Mouse (Mus musculus) midbrain, postnatal 0 days (tissue): ENCODE measurements around the gene Cog1. TPM values are rescaled to one million over a fixed set of nuclear protein-coding genes. Genes with fewer than 3 reads are reported as not detected.

ENCODE experiments used
- ATAC-seq: fragments of 200-750 bp; cut with Nextera tagmentation; 2 replicates; pipeline ENCODE4 v1.8.0; 2017; ENCODE audit warnings: moderate number of reproducible peaks, mild to moderate bottlenecking, moderate TSS enrichment, moderate library complexity; ENCODE audit not compliant: low FRiP score
- DNase-seq: peaks from one replicate; pipeline ENCODE4 v3.0.0-alpha.2; 2015; ENCODE audit warnings: low spot score
- H3K27ac ChIP-seq: fragments of 300-500 bp; sonication (generic); 2 replicates; pipeline ENCODE4 v1.5.1; 2014; ENCODE audit warnings: low read depth, mild to moderate bottlenecking, low read length, mixed read lengths
- H3K27me3 ChIP-seq: fragments of 300-500 bp; sonication (generic); 2 replicates; pipeline ENCODE4 v1.6.1; 2014; ENCODE audit warnings: low read length, control low read depth, mixed read lengths; ENCODE audit not compliant: insufficient read depth
- H3K36me3 ChIP-seq: fragments of 300-500 bp; sonication (generic); 2 replicates; pipeline ENCODE4 v1.6.1; 2014; ENCODE audit warnings: low read length, control low read depth, mixed read lengths; ENCODE audit not compliant: insufficient read depth
- H3K4me1 ChIP-seq: fragments of 300-500 bp; sonication (generic); 2 replicates; pipeline ENCODE4 v1.6.1; 2014; ENCODE audit warnings: mild to moderate bottlenecking, control low read depth, antibody characterized with exemption, low read length, mixed read lengths; ENCODE audit not compliant: insufficient read depth
- H3K4me2 ChIP-seq: fragments of 300-500 bp; sonication (generic); 2 replicates; pipeline ENCODE4 v1.6.1; 2014; ENCODE audit warnings: low read depth, mild to moderate bottlenecking, low read length, mixed read lengths; ENCODE audit not compliant: poor library complexity, severe bottlenecking
- H3K4me3 ChIP-seq: fragments of 300-500 bp; sonication (generic); 2 replicates; pipeline ENCODE4 v1.5.1; 2014; ENCODE audit warnings: low read depth, mild to moderate bottlenecking, low read length, moderate library complexity
- H3K9ac ChIP-seq: fragments of 300-500 bp; sonication (generic); replicated peaks from 2 replicates; pipeline ENCODE4 v1.6.1; 2014; ENCODE audit warnings: mild to moderate bottlenecking, low read length, moderate library complexity, mixed read lengths; ENCODE audit not compliant: poor library complexity, severe bottlenecking
- H3K9me3 ChIP-seq: fragments of 300-500 bp; sonication (generic); 2 replicates; pipeline ENCODE4 v1.6.1; 2016; ENCODE audit warnings: low read length, control low read depth
- CTCF ChIP-seq: IDR thresholded peaks from 2 replicates; pipeline ENCODE4 v1.5.1; 2016; ENCODE audit warnings: antibody characterized with exemption, mild to moderate bottlenecking
- WGBS: fragments of 180-500 bp; shearing (Covaris S2); extraction: QIAGEN DNeasy Blood & Tissue Kit; methylation state at CpG from one replicate; pipeline ENCODE4 v1.1.7; 2014; 5-methylcytosine and 5-hydroxymethylcytosine counted together
- polyA plus RNA-seq: library from polyadenylated mRNA; unstranded; fragments of >200 nt; fragmentation: Nextera tagmentation; extraction: Ambion mirVana; gene quantifications from 2 replicates; pipeline ENCODE4 v1.2.1, GENCODE M21; 2015
- total RNA-seq: library from RNA; depleted of rRNA; stranded (reverse); fragments of >200 nt; gene quantifications from 2 replicates; pipeline ENCODE4 v1.2.3, GENCODE M21; 2014

The Cog1 gene
- total and polyA plus RNA-seq, 2 experiments from 2014 or later: 28.3 to 55.8 TPM

DNA sequence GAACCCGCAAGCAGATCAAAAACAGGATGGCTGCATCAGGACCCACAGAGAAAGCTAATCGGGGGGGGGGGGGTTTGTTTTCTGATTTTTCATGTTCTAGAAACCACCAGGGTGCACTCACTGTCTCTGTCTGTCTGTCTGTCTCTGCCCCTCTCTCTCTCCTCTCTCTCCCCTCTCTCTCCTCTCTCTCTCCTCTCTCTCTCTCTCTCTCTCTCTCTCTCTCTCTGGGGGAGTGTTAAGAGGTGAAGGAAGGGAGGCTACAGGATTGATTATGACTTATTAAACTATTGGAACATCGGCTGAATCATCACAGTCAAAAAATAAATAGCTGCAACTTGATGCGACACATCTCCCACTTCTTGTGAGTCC is 30.7 kb upstream of the Cog1 start:
- Histone ChIP-seq H3K27ac (no peak overlapping the region), H3K4me1 (peaks cover 3% of the 10 kb centered on the region; the same call in 1 of the 2 replicates), H3K9me3 (no peaks in the 10 kb centered on the region), H3K36me3 (no peaks in the 10 kb centered on the region), H3K4me2 (peak overlapping the region; percentile 93), H3K27me3 (peaks cover 5% of the 10 kb centered on the region; the same call in 1 of the 2 replicates), H3K4me3 (peak overlapping the region; percentile 56), H3K9ac (peak overlapping the region; percentile 62; the same call in 1 of the 2 replicates)
- TF ChIP-seq CTCF: no peak
- no peak for DNase-seq
- no peak for ATAC-seq
- 37% methylated on average over 4 of the region's 4 CpGs for WGBS

DNA sequence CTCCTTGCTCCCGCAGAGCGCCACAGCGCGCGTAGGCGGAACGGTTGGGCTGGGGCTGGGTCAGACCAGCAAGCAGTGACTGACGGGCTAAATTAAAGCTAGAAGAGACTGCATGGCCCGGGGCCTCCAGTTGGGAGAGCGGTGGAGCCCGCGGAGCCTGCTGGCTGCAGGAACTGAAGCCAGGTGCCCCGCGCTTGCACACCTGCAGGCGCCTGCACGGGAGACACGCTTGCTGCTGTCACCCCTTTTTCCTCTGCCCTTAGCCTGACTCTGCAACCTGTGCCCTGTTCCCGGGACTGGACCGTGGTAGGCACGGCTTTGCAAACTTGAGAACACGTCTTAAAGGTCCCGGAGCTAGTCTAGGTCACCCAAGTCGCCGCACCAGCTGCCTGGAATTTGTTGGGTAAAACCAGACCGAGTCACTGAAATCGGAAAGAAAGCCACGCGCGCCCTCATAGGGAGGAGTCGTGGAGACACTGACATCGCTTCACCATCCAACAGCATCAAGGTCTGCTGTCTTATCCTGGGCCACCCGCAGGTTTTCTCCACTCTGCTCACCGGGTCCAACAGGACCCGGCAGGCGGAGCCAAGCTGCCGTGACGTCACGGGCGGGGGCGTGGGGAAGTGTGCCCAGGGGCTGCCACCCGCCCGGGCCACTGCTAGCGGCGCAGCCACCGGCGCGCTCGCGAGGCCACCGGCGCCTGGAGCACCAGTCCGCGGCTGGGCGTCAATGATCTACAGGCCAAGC is 30.1 kb upstream of the Cog1 start, which contains the start of gene Sstr2:
Gene Sstr2, plus strand, starts transcription at position 671 of the 748 bp plus-strand sequence.
- WGBS: under 1% methylated on average over 54 of the region's 54 CpGs
- peaks cover 5% of the 10 kb centered on the region; the same call in 1 of the 2 replicates for H3K27me3 ChIP-seq
- peak; percentile 85 for DNase-seq

DNA sequence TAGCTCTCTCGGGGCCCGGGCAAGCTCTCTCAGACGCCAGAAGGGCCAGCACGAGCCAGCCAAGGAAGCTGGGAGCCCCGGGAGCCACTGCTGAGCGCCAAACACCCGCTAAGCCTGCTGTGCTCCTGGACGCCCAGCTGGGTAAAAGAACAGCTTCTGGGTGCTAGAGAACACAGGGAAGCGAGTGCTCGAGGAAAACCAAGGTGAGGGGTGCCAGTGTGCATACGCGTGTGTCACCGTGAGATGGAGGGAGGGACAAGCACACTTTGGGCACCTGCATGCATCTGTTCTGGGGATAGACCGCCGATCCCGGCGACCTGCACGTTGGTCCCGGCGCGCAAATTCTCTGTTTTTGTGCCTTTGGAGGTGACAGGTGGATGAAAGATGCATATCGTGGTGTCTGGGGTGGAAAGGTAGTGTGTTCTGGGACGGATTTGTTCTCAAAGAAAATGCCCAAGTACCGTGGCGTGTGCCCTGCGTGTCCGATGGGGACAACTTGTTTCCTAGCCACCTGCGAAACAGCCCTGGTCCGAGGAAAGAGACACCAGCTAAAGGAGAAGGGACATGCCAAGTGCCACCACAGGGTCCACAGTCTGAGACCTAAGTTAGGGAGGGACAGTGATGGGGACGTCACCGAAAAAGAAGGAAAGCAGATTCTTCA is 29.4 kb upstream of the Cog1 start:
- peak overlapping the region; percentile 62 for H3K9ac ChIP-seq
- ATAC-seq (peak; percentile 4; the same call in 1 of the 2 replicates), DNase-seq (no peak)
- no peaks in the 10 kb centered on the region for H3K9me3 ChIP-seq
- peak overlapping the region; percentile 93 for H3K4me2 ChIP-seq
- H3K4me3 ChIP-seq: peak overlapping the region; percentile 56
- no peak overlapping the region for H3K27ac ChIP-seq
- H3K27me3 ChIP-seq: peaks cover 5% of the 10 kb centered on the region; the same call in 1 of the 2 replicates
- under 1% methylated on average over 29 of the region's 31 CpGs for WGBS
- H3K4me1 ChIP-seq: peaks cover 3% of the 10 kb centered on the region; the same call in 1 of the 2 replicates
- no peak for TF ChIP-seq CTCF
- peaks cover 3% of the 10 kb centered on the region; the same call in 1 of the 2 replicates for H3K36me3 ChIP-seq

More for the DNA sequence above, 30.1 kb upstream of the Cog1 start, which contains the start of gene Sstr2:
- TF ChIP-seq CTCF: no peak; the same call in 1 of the 2 replicates
- Histone ChIP-seq H3K4me1 (peaks cover 3% of the 10 kb centered on the region; the same call in 1 of the 2 replicates), H3K4me2 (peak within 1 kb of the TSS; percentile 93), H3K4me3 (peak within 1 kb of the TSS; percentile 56), H3K36me3 (no peaks in the 10 kb centered on the region), H3K9ac (peak within 1 kb of the TSS; percentile 62), H3K9me3 (no peaks in the 10 kb centered on the region), H3K27ac (no peak within 1 kb of the TSS)
- peak; percentile 74 for ATAC-seq

DNA sequence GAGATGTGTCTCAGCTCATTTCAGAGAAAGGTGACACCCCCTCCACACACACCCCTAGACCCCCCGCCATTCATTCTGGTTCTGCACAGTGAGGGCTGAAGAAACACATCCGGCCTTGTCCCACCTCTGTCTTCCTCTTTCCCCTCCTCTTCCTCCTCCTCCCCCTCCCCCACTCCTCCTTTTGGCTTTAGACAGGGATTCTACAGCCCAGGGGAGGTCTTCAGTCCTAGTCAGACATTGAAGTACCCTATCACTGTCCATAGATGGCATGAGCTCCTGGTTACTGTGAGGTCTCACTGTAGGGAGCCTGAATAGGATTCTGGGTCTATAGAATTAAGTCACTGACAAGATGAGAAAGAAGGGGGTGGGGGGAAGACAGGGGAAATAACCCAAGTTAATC is 28.0 kb upstream of the Cog1 start:
- H3K4me3 ChIP-seq: peak overlapping the region; percentile 56; the same call in 1 of the 2 replicates
- H3K9ac ChIP-seq: no peak overlapping the region
- 47% methylated on average over 2 of the region's 2 CpGs for WGBS
- peaks cover 7% of the 10 kb centered on the region for H3K36me3 ChIP-seq
- H3K4me1 ChIP-seq: peaks cover 3% of the 10 kb centered on the region; the same call in 1 of the 2 replicates
- H3K27me3 ChIP-seq: peaks cover 5% of the 10 kb centered on the region; the same call in 1 of the 2 replicates
- TF ChIP-seq CTCF: no peak; the same call in 1 of the 2 replicates
- no peak overlapping the region for H3K27ac ChIP-seq
- peak overlapping the region; percentile 93 for H3K4me2 ChIP-seq
- ATAC-seq (no peak), DNase-seq (peak; percentile 34)
- no peaks in the 10 kb centered on the region for H3K9me3 ChIP-seq

DNA sequence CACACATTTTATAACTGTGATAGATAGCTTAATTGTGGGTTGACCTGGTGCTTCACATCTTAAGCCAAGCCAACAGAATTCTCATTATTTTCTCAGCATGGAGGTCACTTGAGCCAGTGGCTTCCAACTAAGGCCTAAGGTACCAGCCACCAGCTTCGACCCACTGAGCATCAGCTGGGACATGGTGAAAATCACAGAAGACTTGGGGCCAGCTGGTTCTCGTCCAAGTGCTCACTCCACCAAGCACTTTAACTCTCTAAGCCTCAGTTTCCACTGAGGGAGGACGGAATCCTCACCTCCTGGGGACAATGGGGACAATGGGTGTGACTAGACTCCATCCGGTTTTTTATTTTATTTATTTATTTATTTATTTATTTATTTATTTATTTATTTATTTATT is 26.9 kb upstream of the Cog1 start:
- 88% methylated on average over 4 of the region's 4 CpGs for WGBS
- Histone ChIP-seq H3K4me2 (no peak overlapping the region), H3K9ac (no peak overlapping the region), H3K4me3 (no peak overlapping the region), H3K27me3 (peaks cover 5% of the 10 kb centered on the region; the same call in 1 of the 2 replicates), H3K36me3 (peaks cover 7% of the 10 kb centered on the region), H3K9me3 (no peaks in the 10 kb centered on the region), H3K27ac (no peak overlapping the region), H3K4me1 (peaks cover 3% of the 10 kb centered on the region; the same call in 1 of the 2 replicates)
- no peak for TF ChIP-seq CTCF
- no peak for ATAC-seq
- peak; percentile 21 for DNase-seq
